8 mouse cellular contexts compared by ENCODE assay signal in genomic region chr16:97996616-97997382, GRCm38 (mm10). TPM values are rescaled to one million over a fixed set of nuclear protein-coding genes. Genes with fewer than 3 reads are reported as not detected.
DNase-seq lines count a peak whose midpoint lies in the region; ATAC-seq and TF ChIP-seq lines count a peak whose summit lies in the region.

Gene B230307C23Rik (plus strand): TSS chr16:97997315.

- H3K9ac ChIP-seq in lung, postnatal 0 days (replicated peaks; ENCODE audit: low read depth), result peak within 1 kb of the TSS; percentile 43; the same call in 1 of the 2 replicates

- ATAC-seq in frontal cortex, adult (ENCODE audit: low TSS enrichment), result peak; percentile 100
- peak; percentile 98 for ATAC-seq in lung, postnatal 0 days

- H3K4me2 ChIP-seq in lung, postnatal 0 days (replicated peaks; ENCODE audit: low read depth, low read length), result peak within 1 kb of the TSS; percentile 53

- peak within 1 kb of the TSS; percentile 65 for H3K4me3 ChIP-seq in hindbrain, embryonic 10.5 days
- H3K4me3 ChIP-seq in lung, postnatal 0 days (ENCODE audit: low read depth, low read length), result peak within 1 kb of the TSS; percentile 52

- WGBS in hindbrain, embryonic 10.5 days, result 3% methylated on average over 22 of the region's 22 CpGs
- 2% methylated on average over 22 of the region's 22 CpGs for WGBS in lung, postnatal 0 days

- H3K27ac ChIP-seq in hindbrain, embryonic 10.5 days, result peak within 1 kb of the TSS; percentile 80
- peak within 1 kb of the TSS; percentile 85 for H3K27ac ChIP-seq in lung, postnatal 0 days (ENCODE audit: low read length)

- no peak for TF ChIP-seq CTCF in lung, postnatal 0 days (IDR thresholded peaks at IDR 0.05)

- no peaks in the 10 kb centered on the region for H3K27me3 ChIP-seq in hindbrain, embryonic 10.5 days (ENCODE audit: insufficient read depth, poor library complexity, severe bottlenecking)
- H3K27me3 ChIP-seq in lung, postnatal 0 days (replicated peaks; ENCODE audit: insufficient read depth, low read length), result no peaks in the 10 kb centered on the region

- DNase-seq in MN1 (ENCODE audit: low spot score), result peak; percentile 91
- DNase-seq in cerebellum, adult 9-10 months, result peak; percentile 82
- peak; percentile 87 for DNase-seq in hindbrain, embryonic 10.5 days (ENCODE audit: low spot score)
- DNase-seq in layer of hippocampus, adult 9-11 months, result peak; percentile 92
- peak; percentile 96 for DNase-seq in lung, postnatal 0 days (ENCODE audit: low spot score)
- DNase-seq in ovary, postnatal 14 days (ENCODE audit: low spot score), result peak; percentile 63
- peak; percentile 88 for DNase-seq in thymus, postnatal 14 days

- peaks cover 14% of the 10 kb centered on the region; the same call in 1 of the 2 replicates for H3K4me1 ChIP-seq in hindbrain, embryonic 10.5 days (replicated peaks)
- H3K4me1 ChIP-seq in lung, postnatal 0 days (ENCODE audit: insufficient read depth, low read depth, low read length), result peaks cover 5% of the 10 kb centered on the region; the same call in 1 of the 2 replicates

- H3K36me3 ChIP-seq in hindbrain, embryonic 10.5 days, result peaks cover 29% of the 10 kb centered on the region
- H3K36me3 ChIP-seq in lung, postnatal 0 days (ENCODE audit: insufficient read depth, low read length), result no peaks in the 10 kb centered on the region

- no peak for TF ChIP-seq EP300 in lung, postnatal 0 days (IDR thresholded peaks at IDR 0.05)

- H3K9me3 ChIP-seq in hindbrain, embryonic 10.5 days, result peaks cover 28% of the 10 kb centered on the region
- no peaks in the 10 kb centered on the region for H3K9me3 ChIP-seq in lung, postnatal 0 days (ENCODE audit: low read length)

RNA-seq across cellular contexts. Expression of gene B230307C23Rik, which starts in this region (rescaled TPM):
- 16.6 and 18.9 TPM in 2 replicates for polyA plus RNA-seq in hindbrain, embryonic 10.5 days (2016; fragmentation: Nextera tagmentation; extraction: Ambion mirVana)
- 19.4 and 19.8 TPM in 2 replicates for polyA plus RNA-seq in lung, postnatal 0 days (2015; fragmentation: Nextera tagmentation; extraction: Ambion mirVana)

Comparison
In these comparisons a context has a peak if more than half of its experiments do, and no peak if none do; other contexts are left out.
1. Peak in every context shown above with its lines: DNase-seq, ATAC-seq, H3K4me3 ChIP-seq and H3K27ac ChIP-seq.